Mouse (Mus musculus): ENCODE measurements around the gene Kdm1a. TPM values are rescaled to one million over a fixed set of nuclear protein-coding genes. Genes with fewer than 3 reads are reported as not detected.

The Kdm1a gene
- polyA plus RNA-seq, 1 experiment, result 61.2 TPM

- H3K4me1 ChIP-seq (ENCODE audit: control insufficient read depth, insufficient read depth, low read length), result peaks cover 7% of the 10 kb centered on the region; the same call in 1 of the 2 replicates
- TF ChIP-seq POLR2A (IDR thresholded peaks at IDR 0.05; ENCODE audit: borderline replicate concordance, insufficient read depth, low read length), result no peak
- TF ChIP-seq CTCF (IDR thresholded peaks at IDR 0.05; ENCODE audit: borderline replicate concordance, insufficient read depth, low read depth, low read length), result no peak
- no peak for DNase-seq
- 76% methylated on average over 3 of the region's 3 CpGs for WGBS
- H3K4me3 ChIP-seq (replicated peaks; ENCODE audit: insufficient read depth, low read depth, low read length), result no peak overlapping the region
- H3K27ac ChIP-seq (ENCODE audit: insufficient read depth, low read length), result no peak overlapping the region
- no peaks in the 10 kb centered on the region for H3K27me3 ChIP-seq (ENCODE audit: control insufficient read depth, insufficient read depth, low read length)
These were observed 2.7 kb downstream of the Kdm1a start for GRCm38 (mm10) chr4:136599869-136600268.

- H3K27me3 ChIP-seq (ENCODE audit: control insufficient read depth, insufficient read depth, low read length), result no peaks in the 10 kb centered on the region
- H3K4me1 ChIP-seq (ENCODE audit: control insufficient read depth, insufficient read depth, low read length), result peaks cover 10% of the 10 kb centered on the region; the same call in 1 of the 2 replicates
- no peak for DNase-seq
- no peak for TF ChIP-seq POLR2A (IDR thresholded peaks at IDR 0.05; ENCODE audit: borderline replicate concordance, insufficient read depth, low read length)
- TF ChIP-seq CTCF (IDR thresholded peaks at IDR 0.05; ENCODE audit: borderline replicate concordance, insufficient read depth, low read depth, low read length), result no peak
- no peak overlapping the region for H3K4me3 ChIP-seq (replicated peaks; ENCODE audit: insufficient read depth, low read depth, low read length)
- H3K27ac ChIP-seq (ENCODE audit: insufficient read depth, low read length), result no peak overlapping the region
- 85% methylated on average over 7 of the region's 7 CpGs for whole genome bisulfite sequencing
These were observed 4.2 kb downstream of the Kdm1a start for GRCm38 (mm10) chr4:136598268-136598876.

GRCm38 (mm10) chr4:136595221-136595620 lies 7.3 kb downstream of the Kdm1a start:
- no peak overlapping the region for H3K4me3 ChIP-seq (replicated peaks; ENCODE audit: insufficient read depth, low read depth, low read length)
- 45% methylated on average over 6 of the region's 6 CpGs for WGBS
- H3K27me3 ChIP-seq (ENCODE audit: control insufficient read depth, insufficient read depth, low read length), result no peaks in the 10 kb centered on the region
- H3K4me1 ChIP-seq (ENCODE audit: control insufficient read depth, insufficient read depth, low read length), result peaks cover 8% of the 10 kb centered on the region; the same call in 1 of the 2 replicates
- TF ChIP-seq POLR2A (IDR thresholded peaks at IDR 0.05; ENCODE audit: borderline replicate concordance, insufficient read depth, low read length), result no peak
- TF ChIP-seq CTCF (IDR thresholded peaks at IDR 0.05; ENCODE audit: borderline replicate concordance, insufficient read depth, low read depth, low read length), result no peak
- DNase-seq, result no peak
- no peak overlapping the region for H3K27ac ChIP-seq (ENCODE audit: insufficient read depth, low read length)

- WGBS, result 85% methylated on average over 2 of the region's 2 CpGs
These were observed 8.5 kb downstream of the Kdm1a start for GRCm38 (mm10) chr4:136594006-136594405.

GRCm38 (mm10) chr4:136592111-136592510 lies 10.4 kb downstream of the Kdm1a start:
- TF ChIP-seq CTCF (IDR thresholded peaks at IDR 0.05; ENCODE audit: borderline replicate concordance, insufficient read depth, low read depth, low read length) (no peak), POLR2A (IDR thresholded peaks at IDR 0.05; ENCODE audit: borderline replicate concordance, insufficient read depth, low read length) (no peak)
- Histone ChIP-seq H3K4me1 (ENCODE audit: control insufficient read depth, insufficient read depth, low read length) (peaks cover 16% of the 10 kb centered on the region), H3K27ac (ENCODE audit: insufficient read depth, low read length) (no peak overlapping the region), H3K27me3 (ENCODE audit: control insufficient read depth, insufficient read depth, low read length) (no peaks in the 10 kb centered on the region), H3K4me3 (replicated peaks; ENCODE audit: insufficient read depth, low read depth, low read length) (no peak overlapping the region)
- WGBS, result 69% methylated on average over 4 of the region's 4 CpGs
- no peak for DNase-seq

More at GRCm38 (mm10) chr4:136594006-136594405, 8.5 kb downstream of the Kdm1a start:
- DNase-seq, result no peak
- Histone ChIP-seq H3K4me1 (ENCODE audit: control insufficient read depth, insufficient read depth, low read length) (peaks cover 8% of the 10 kb centered on the region; the same call in 1 of the 2 replicates), H3K27ac (ENCODE audit: insufficient read depth, low read length) (no peak overlapping the region), H3K27me3 (ENCODE audit: control insufficient read depth, insufficient read depth, low read length) (no peaks in the 10 kb centered on the region), H3K4me3 (replicated peaks; ENCODE audit: insufficient read depth, low read depth, low read length) (no peak overlapping the region)
- TF ChIP-seq CTCF (IDR thresholded peaks at IDR 0.05; ENCODE audit: borderline replicate concordance, insufficient read depth, low read depth, low read length) (no peak), POLR2A (IDR thresholded peaks at IDR 0.05; ENCODE audit: borderline replicate concordance, insufficient read depth, low read length) (no peak)

- Histone ChIP-seq H3K4me3 (replicated peaks; ENCODE audit: insufficient read depth, low read depth, low read length) (no peak overlapping the region), H3K27ac (ENCODE audit: insufficient read depth, low read length) (no peak overlapping the region), H3K4me1 (ENCODE audit: control insufficient read depth, insufficient read depth, low read length) (peaks cover 17% of the 10 kb centered on the region), H3K27me3 (ENCODE audit: control insufficient read depth, insufficient read depth, low read length) (no peaks in the 10 kb centered on the region)
- WGBS, result 88% methylated on average over 4 of the region's 4 CpGs
- DNase-seq, result no peak
- TF ChIP-seq POLR2A (IDR thresholded peaks at IDR 0.05; ENCODE audit: borderline replicate concordance, insufficient read depth, low read length) (no peak), CTCF (IDR thresholded peaks at IDR 0.05; ENCODE audit: borderline replicate concordance, insufficient read depth, low read depth, low read length) (no peak)
These were observed 14.5 kb downstream of the Kdm1a start for GRCm38 (mm10) chr4:136588003-136588402.

GRCm38 (mm10) chr4:136587221-136587827 lies 15.2 kb downstream of the Kdm1a start:
- H3K27me3 ChIP-seq (ENCODE audit: control insufficient read depth, insufficient read depth, low read length), result no peaks in the 10 kb centered on the region
- no peak overlapping the region for H3K27ac ChIP-seq (ENCODE audit: insufficient read depth, low read length)
- TF ChIP-seq CTCF (IDR thresholded peaks at IDR 0.05; ENCODE audit: borderline replicate concordance, insufficient read depth, low read depth, low read length), result no peak
- TF ChIP-seq POLR2A (IDR thresholded peaks at IDR 0.05; ENCODE audit: borderline replicate concordance, insufficient read depth, low read length), result no peak
- DNase-seq, result no peak
- H3K4me3 ChIP-seq (replicated peaks; ENCODE audit: insufficient read depth, low read depth, low read length), result no peak overlapping the region
- 69% methylated on average over 4 of the region's 4 CpGs for WGBS
- H3K4me1 ChIP-seq (ENCODE audit: control insufficient read depth, insufficient read depth, low read length), result peaks cover 19% of the 10 kb centered on the region

GRCm38 (mm10) chr4:136581885-136582284 lies 20.6 kb downstream of the Kdm1a start:
- 92% methylated on average over 3 of the region's 3 CpGs for WGBS
- Histone ChIP-seq H3K4me1 (ENCODE audit: control insufficient read depth, insufficient read depth, low read length) (peaks cover 9% of the 10 kb centered on the region), H3K4me3 (replicated peaks; ENCODE audit: insufficient read depth, low read depth, low read length) (no peak overlapping the region), H3K27me3 (ENCODE audit: control insufficient read depth, insufficient read depth, low read length) (no peaks in the 10 kb centered on the region), H3K27ac (ENCODE audit: insufficient read depth, low read length) (no peak overlapping the region)
- DNase-seq, result no peak
- TF ChIP-seq POLR2A (IDR thresholded peaks at IDR 0.05; ENCODE audit: borderline replicate concordance, insufficient read depth, low read length) (no peak), CTCF (IDR thresholded peaks at IDR 0.05; ENCODE audit: borderline replicate concordance, insufficient read depth, low read depth, low read length) (no peak)

All from cerebellum, adult 2 months (tissue).